Mouse (Mus musculus): ENCODE data around the gene Pabpn1. TPM values are rescaled to one million over a fixed set of nuclear protein-coding genes. Genes with fewer than 3 reads are reported as not detected.
"Not testable (repeated sequence)": the region's sequence is repeated elsewhere in the genome, so short reads cannot be mapped to it uniquely, and the experiment has no call there.

Pabpn1 gene
- total RNA-seq, 2 experiments from 2014 or later = 233 to 257 TPM

- intact Hi-C loops (cut with DNase I); DNase-seq (ENCODE audit: low spot score in 2 of 2): not testable (repeated sequence)
Observed at GRCm38 (mm10) chr14:54947008-54947407, 54.7 kb downstream of the Pabpn1 start.

Other genes with a start within 250 kb of the Pabpn1 start
- 10 to 100 TPM; 23.4 to 23.8 TPM for gene 1700123O20Rik, start 206.3 kb upstream of the Pabpn1 start, total RNA-seq (2021)
- 100 to 1,000 TPM; 183 to 184 TPM for gene Acin1, start 205.6 kb upstream of the Pabpn1 start, total RNA-seq (2021)
- gene Gm29776, start 193.7 kb upstream of the Pabpn1 start, total RNA-seq (2021) = not detected
- gene Cebpe, start 180.3 kb upstream of the Pabpn1 start, total RNA-seq (2021) = not detected
- gene Slc7a8, start 110.6 kb upstream of the Pabpn1 start, total RNA-seq (2021) = 10 to 100 TPM; 68.7 to 70.6 TPM
- not detected for gene Rnf212b, start 78.4 kb upstream of the Pabpn1 start, total RNA-seq (2021)
- gene Homez, start 21.5 kb upstream of the Pabpn1 start, total RNA-seq (2021) = 10 to 100 TPM; 11.5 to 16.7 TPM
- 10 to 100 TPM; 18.2 to 19.1 TPM for gene Ppp1r3e, start 14.9 kb upstream of the Pabpn1 start, total RNA-seq (2021)
- gene Bcl2l2, start 9.1 kb upstream of the Pabpn1 start, total RNA-seq (2021) = 100 to 1,000 TPM; 104 to 105 TPM
- gene Gm20521, start 9.1 kb upstream of the Pabpn1 start, total RNA-seq (2021) = 1 to 10 TPM in 1 of 2 experiments, under 1 TPM in 1; 0.40 to 2.1 TPM
- 100 to 1,000 TPM; 630 to 690 TPM for gene Slc22a17, start 20.6 kb downstream of the Pabpn1 start, total RNA-seq (2021)
- 1 to 10 TPM; 5.8 to 8.1 TPM for gene Efs, start 33.6 kb downstream of the Pabpn1 start, total RNA-seq (2021)
- gene Il25, start 40.2 kb downstream of the Pabpn1 start, total RNA-seq (2021) = not detected
- 10 to 100 TPM; 38.2 to 40.8 TPM for gene Cmtm5, start 43.8 kb downstream of the Pabpn1 start, total RNA-seq (2021)
- gene Myh6, start 74.4 kb downstream of the Pabpn1 start, total RNA-seq (2021) = 1 to 10 TPM; 2.7 to 3.7 TPM
- not detected for gene Gm17428, start 84.4 kb downstream of the Pabpn1 start, total RNA-seq (2021)
- 1 to 10 TPM; 5.6 to 7.8 TPM for gene Myh7, start 102.1 kb downstream of the Pabpn1 start, total RNA-seq (2021)
- gene Ngdn, start 123.0 kb downstream of the Pabpn1 start, total RNA-seq (2021) = 10 to 100 TPM; 20.2 to 21.6 TPM
- gene Zfhx2, start 199.8 kb downstream of the Pabpn1 start, total RNA-seq (2021) = 10 to 100 TPM; 37.2 to 37.9 TPM
- 10 to 100 TPM; 26.7 to 28.1 TPM for gene Thtpa, start 202.3 kb downstream of the Pabpn1 start, total RNA-seq (2021)
- gene Ap1g2, start 214.1 kb downstream of the Pabpn1 start, total RNA-seq (2021) = 10 to 100 TPM; 10.4 to 12.3 TPM
- 100 to 1,000 TPM; 366 to 372 TPM for gene Jph4, start 224.4 kb downstream of the Pabpn1 start, total RNA-seq (2021)